Mouse (Mus musculus) neural tube, postnatal 0 days (tissue): ENCODE results near the gene Meis3. TPM values are rescaled to one million over a fixed set of nuclear protein-coding genes. Genes with fewer than 3 reads are reported as not detected.

Source experiments
- polyA plus RNA-seq: library from polyadenylated mRNA; unstranded; fragments of >200 nt; fragmentation: Nextera tagmentation; extraction: Ambion mirVana; gene quantifications from 2 replicates; pipeline ENCODE4 v1.2.1, GENCODE M21; 2015

Gene Meis3
- 70.0 and 89.8 TPM in 2 replicates for polyA plus RNA-seq

DNA sequence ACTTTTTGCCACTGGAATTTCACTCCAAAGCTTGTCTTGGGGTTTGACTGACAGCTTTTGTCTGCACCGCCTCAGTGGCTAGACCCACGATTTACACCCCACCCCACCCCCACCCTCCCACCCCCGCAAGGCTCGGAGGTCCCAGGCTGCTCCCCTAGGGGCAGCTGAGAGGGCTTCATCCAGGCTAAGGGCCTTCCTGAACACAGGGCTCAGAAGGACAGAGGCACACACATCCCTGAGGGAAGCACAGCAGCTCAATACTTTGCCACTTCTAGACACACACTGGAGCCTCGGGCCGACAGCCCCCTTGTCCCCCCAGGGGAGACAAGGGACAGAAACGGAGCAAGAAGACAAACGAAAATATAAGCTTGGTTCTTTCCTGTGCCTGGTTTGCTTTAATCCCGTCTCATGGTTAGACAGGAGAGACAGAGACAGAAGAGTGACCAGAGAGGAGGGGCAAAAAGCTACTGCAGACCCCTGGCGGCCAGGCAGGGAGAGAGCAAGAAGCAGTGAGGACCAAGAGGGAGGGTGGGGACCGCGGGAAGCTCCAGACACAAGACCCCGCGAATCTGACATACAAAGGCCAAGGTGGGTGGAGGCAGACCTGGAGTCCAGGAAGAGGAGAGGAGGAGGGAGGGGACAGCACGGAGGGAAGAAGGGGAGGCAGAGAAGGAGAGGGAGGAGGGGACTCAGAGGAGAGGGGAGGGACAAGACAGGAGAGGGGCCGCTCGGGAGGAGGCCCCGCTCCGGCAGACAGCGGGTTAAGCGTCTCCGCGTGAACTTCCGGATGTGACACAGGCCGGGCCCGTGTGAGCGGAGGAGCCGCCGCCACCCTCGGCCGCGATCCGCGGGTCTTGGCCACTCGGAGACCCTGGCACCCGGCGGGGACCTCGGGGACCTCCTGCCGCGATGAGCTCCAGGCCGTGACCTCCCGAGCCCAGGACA lies at the start of gene Meis3:
Meis3 (plus strand) TSS at position 494 of the 945 bp plus-strand sequence.

DNA sequence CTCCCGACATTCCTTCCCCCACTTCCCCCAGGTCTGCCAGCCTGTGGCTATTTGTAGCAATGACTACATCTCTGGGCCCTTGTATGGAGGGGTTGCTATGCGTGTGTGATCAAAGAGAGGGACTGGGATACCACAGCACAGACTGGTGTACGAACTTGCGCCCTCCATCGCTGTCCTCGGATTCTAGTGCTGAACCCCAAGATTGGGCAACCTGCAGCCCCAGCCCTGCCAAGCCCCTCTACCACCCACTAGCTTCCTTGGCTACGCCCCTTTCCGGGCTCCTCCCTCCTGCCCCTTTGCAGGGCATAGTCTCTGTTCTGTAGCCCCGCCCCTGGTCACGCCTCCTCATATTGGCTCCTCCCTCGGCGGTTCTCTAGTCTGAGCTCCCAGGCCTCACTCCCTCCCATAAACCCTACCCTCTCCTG lies 45.5 kb upstream of the Meis3 start, which contains the start of gene Slc8a2:
Slc8a2 (plus strand) TSS at position 406 of the 425 bp plus-strand sequence.

GRCm38 (mm10) chr7:16221582-16222272 lies 46.8 kb downstream of the Meis3 start, which contains the start of gene Dhx34:
Gene Dhx34 (minus strand): TSS chr7:16222037.

Other genes starting within 250 kb of the Meis3 start
- gene Nop53, start 229.0 kb upstream of the Meis3 start, polyA plus RNA-seq: 109 and 111 TPM in 2 replicates
- gene Ehd2, start 207.5 kb upstream of the Meis3 start, polyA plus RNA-seq: 5.6 and 8.1 TPM in 2 replicates
- gene Bicra, start 127.2 kb upstream of the Meis3 start, polyA plus RNA-seq: 3.9 and 5.4 TPM in 2 replicates
- 0.24 and 0.32 TPM in 2 replicates for gene Zfp541, start 113.3 kb upstream of the Meis3 start, polyA plus RNA-seq
- 245 and 283 TPM in 2 replicates for gene Napa, start 76.6 kb upstream of the Meis3 start, polyA plus RNA-seq
- 33.5 and 36.5 TPM in 2 replicates for gene Kptn, start 55.2 kb upstream of the Meis3 start, polyA plus RNA-seq
- gene Slc8a2, start 45.3 kb upstream of the Meis3 start, polyA plus RNA-seq: 1.4 and 2.1 TPM in 2 replicates
- gene Dhx34, start 46.9 kb downstream of the Meis3 start, polyA plus RNA-seq: 7.7 and 8.6 TPM in 2 replicates
- gene C5ar2, start 69.1 kb downstream of the Meis3 start, polyA plus RNA-seq: 0.25 and 0.30 TPM in 2 replicates
- gene C5ar1, start 84.5 kb downstream of the Meis3 start, polyA plus RNA-seq: 2.7 and 3.3 TPM in 2 replicates
- 114 and 118 TPM in 2 replicates for gene Inafm1, start 98.5 kb downstream of the Meis3 start, polyA plus RNA-seq
- gene Ccdc9, start 111.7 kb downstream of the Meis3 start, polyA plus RNA-seq: 17.4 and 19.0 TPM in 2 replicates
- 41.3 and 45.2 TPM in 2 replicates for gene Bbc3, start 133.3 kb downstream of the Meis3 start, polyA plus RNA-seq
- gene Sae1, start 212.7 kb downstream of the Meis3 start, polyA plus RNA-seq: 183 and 194 TPM in 2 replicates
- 10.8 and 14.1 TPM in 2 replicates for gene Zc3h4, start 225.8 kb downstream of the Meis3 start, polyA plus RNA-seq